ENCODE assay signal across 8 mouse cellular contexts in the genomic region with DNA sequence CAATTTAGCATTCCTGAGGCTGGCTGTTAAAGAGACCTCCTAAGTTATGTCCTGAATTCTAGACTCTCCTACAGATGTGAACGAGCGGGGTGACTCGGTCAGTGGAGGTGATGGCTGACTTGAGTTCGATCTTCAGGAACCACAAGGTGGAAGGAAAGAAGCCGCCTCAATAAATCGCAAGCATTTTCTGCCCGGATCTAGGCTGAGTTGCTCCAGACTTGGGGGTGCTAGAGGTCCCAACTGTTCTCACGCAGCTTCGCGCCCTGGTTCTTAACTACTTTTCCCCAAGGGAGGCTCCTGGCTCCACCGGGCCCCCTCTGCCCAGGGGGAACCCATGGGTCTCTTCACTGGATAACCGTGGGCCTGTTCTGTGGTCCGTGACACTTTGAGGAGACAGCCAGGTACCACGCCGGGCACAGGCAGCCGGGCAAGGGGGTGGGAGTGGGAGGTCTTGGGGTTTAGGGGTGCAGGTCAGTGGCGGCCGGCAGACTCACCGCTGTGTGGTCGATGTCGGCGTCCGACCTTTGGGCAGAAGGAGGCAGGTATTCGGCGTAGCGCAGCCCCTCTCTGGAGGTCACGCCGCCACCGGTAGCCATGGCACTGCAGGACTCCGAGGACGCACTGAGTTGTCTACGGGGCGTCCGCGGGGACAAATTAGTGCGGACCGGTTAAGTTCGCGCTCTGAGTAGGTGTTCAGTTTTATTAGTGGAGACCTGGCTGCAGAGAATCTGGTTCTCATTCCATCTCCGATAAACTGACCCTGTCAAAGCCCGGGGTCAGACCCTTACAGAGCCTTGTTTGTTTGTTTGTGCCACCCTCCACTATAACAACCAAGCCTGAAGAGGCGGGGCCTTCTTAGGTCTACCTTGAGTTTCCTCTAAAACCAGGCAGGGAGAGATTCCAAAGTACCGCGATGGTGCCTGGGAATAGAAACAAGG. TPM values are rescaled to one million over a fixed set of nuclear protein-coding genes. Genes with fewer than 3 reads are reported as not detected.
A peak's percentile ranks its signal among the peaks of the same experiment; 100 is the strongest.
DNase-seq lines count a peak whose midpoint lies in the region; ATAC-seq lines count a peak whose summit lies in the region.

A gene (minus strand): TSS at position 822 of the 938 bp plus-strand sequence.

- no peaks in the 10 kb centered on the region for H3K9me3 ChIP-seq in forebrain, embryonic 11.5 days (ENCODE audit: control insufficient read depth, low read length)
- H3K9me3 ChIP-seq in heart, embryonic 15.5 days (replicated peaks), result no peaks in the 10 kb centered on the region
- no peaks in the 10 kb centered on the region for H3K9me3 ChIP-seq in liver, embryonic 12.5 days (replicated peaks)

- peak; percentile 68 to 81 for DNase-seq in CD8-positive naive resting alpha-beta T cell, adult 2 months (ENCODE audit: low read depth in 2 of 2, low spot score in 2 of 2)
- peak; percentile 81 for DNase-seq in c-Kit-positive CD71-positive TER-119-positive erythroid progenitor cells, embryonic 14.5 days (ENCODE audit: low spot score)
- DNase-seq in forebrain, embryonic 11.5 days (ENCODE audit: low spot score), result peak; percentile 89
- peak; percentile 91 for DNase-seq in kidney, postnatal 14 days
- DNase-seq in naive thymus-derived CD4-positive, alpha-beta T cell, adult 2 months (ENCODE audit: low read depth), result peak; percentile 91
- DNase-seq in splenic B cell, adult 2 months (ENCODE audit: low read depth, low spot score), result peak; percentile 91

- H3K27me3 ChIP-seq in forebrain, embryonic 11.5 days (ENCODE audit: control insufficient read depth, insufficient read depth, low read length), result no peaks in the 10 kb centered on the region
- no peaks in the 10 kb centered on the region for H3K27me3 ChIP-seq in heart, embryonic 15.5 days
- no peaks in the 10 kb centered on the region for H3K27me3 ChIP-seq in liver, embryonic 12.5 days (replicated peaks)
- H3K27me3 ChIP-seq in splenic B cell, adult 2 months (ENCODE audit: control insufficient read depth, insufficient read depth, low read length, poor library complexity, severe bottlenecking), result no peaks in the 10 kb centered on the region

- no peak within 1 kb of the TSS for H3K27ac ChIP-seq in forebrain, embryonic 11.5 days (ENCODE audit: low read depth, low read length)
- 0 out of 2 replicates have a peak within 1 kb of the TSS, but pooled peaks have one; percentile 38 for H3K27ac ChIP-seq in heart, embryonic 15.5 days
- H3K27ac ChIP-seq in liver, embryonic 12.5 days, result peak within 1 kb of the TSS; percentile 48; the same call in 1 of the 2 replicates

- no peaks in the 10 kb centered on the region for H3K36me3 ChIP-seq in forebrain, embryonic 11.5 days (ENCODE audit: control insufficient read depth, insufficient read depth, low read length)
- no peaks in the 10 kb centered on the region for H3K36me3 ChIP-seq in heart, embryonic 15.5 days
- no peaks in the 10 kb centered on the region for H3K36me3 ChIP-seq in liver, embryonic 12.5 days
- no peaks in the 10 kb centered on the region for H3K36me3 ChIP-seq in splenic B cell, adult 2 months (ENCODE audit: control insufficient read depth, insufficient read depth, low read length, poor library complexity, severe bottlenecking)

- peak; percentile 89 for ATAC-seq in forebrain, embryonic 11.5 days (replicated peaks; ENCODE audit: low FRiP score)
- ATAC-seq in heart, embryonic 15.5 days (replicated peaks; ENCODE audit: insufficient number of reproducible peaks, insufficient read depth, low FRiP score, low read depth), result peak; percentile 81
- peak; percentile 91 for ATAC-seq in liver, embryonic 12.5 days

- H3K4me2 ChIP-seq in forebrain, embryonic 11.5 days (ENCODE audit: low read depth, low read length, severe bottlenecking), result peak within 1 kb of the TSS; percentile 78
- peak within 1 kb of the TSS; percentile 63 for H3K4me2 ChIP-seq in heart, embryonic 15.5 days
- peak within 1 kb of the TSS; percentile 78 for H3K4me2 ChIP-seq in liver, embryonic 12.5 days

- H3K4me1 ChIP-seq in forebrain, embryonic 11.5 days (replicated peaks; ENCODE audit: control insufficient read depth, insufficient read depth, low read length), result no peaks in the 10 kb centered on the region
- H3K4me1 ChIP-seq in heart, embryonic 15.5 days (replicated peaks), result peaks cover 10% of the 10 kb centered on the region
- H3K4me1 ChIP-seq in liver, embryonic 12.5 days, result peaks cover 7% of the 10 kb centered on the region

- peak within 1 kb of the TSS; percentile 82 for H3K4me3 ChIP-seq in forebrain, embryonic 11.5 days (ENCODE audit: low read depth, low read length)
- peak within 1 kb of the TSS; percentile 76 for H3K4me3 ChIP-seq in heart, embryonic 15.5 days
- H3K4me3 ChIP-seq in liver, embryonic 12.5 days, result peak within 1 kb of the TSS; percentile 76

- 3% methylated on average over 44 of the region's 44 CpGs for WGBS in forebrain, embryonic 11.5 days
- 1% methylated on average over 44 of the region's 44 CpGs for WGBS in heart, embryonic 15.5 days
- WGBS in liver, embryonic 12.5 days (ENCODE audit: insufficient replicate concordance), result 2% methylated on average over 44 of the region's 44 CpGs

- H3K9ac ChIP-seq in forebrain, embryonic 11.5 days (ENCODE audit: low read length), result peak within 1 kb of the TSS; percentile 88
- peak within 1 kb of the TSS; percentile 78 for H3K9ac ChIP-seq in heart, embryonic 15.5 days
- H3K9ac ChIP-seq in liver, embryonic 12.5 days, result peak within 1 kb of the TSS; percentile 79

RNA-seq across cellular contexts. Expression of the gene that starts here (rescaled TPM):
- polyA plus RNA-seq in forebrain, embryonic 11.5 days (2014; fragmentation: Nextera tagmentation; extraction: Ambion mirVana), result 106 and 107 TPM in 2 replicates
- 118 and 145 TPM in 2 replicates for polyA plus RNA-seq in heart, embryonic 15.5 days (2015; fragmentation: Nextera tagmentation; extraction: Ambion mirVana)
- 60.8 and 62.5 TPM in 2 replicates for polyA plus RNA-seq in liver, embryonic 12.5 days (2016; fragmentation: Nextera tagmentation; extraction: Ambion mirVana)
